Mouse (Mus musculus) CH12.LX (cell line): ENCODE results near the gene Gm45716. TPM values are rescaled to one million over a fixed set of nuclear protein-coding genes. Genes with fewer than 3 reads are reported as not detected.

Experiments used
- DNase-seq: peaks from one replicate; pipeline ENCODE4 v3.0.0-alpha.2; 2013; ENCODE audit errors: extremely low read depth
- H3K27ac ChIP-seq: 2 replicates; pipeline ENCODE4 v1.5.1; 2012; ENCODE audit warnings: low read depth, mild to moderate bottlenecking, control low read depth, moderate library complexity; ENCODE audit not compliant: insufficient read depth
- H3K27me3 ChIP-seq: replicated peaks from 2 replicates; pipeline ENCODE3; 2012; ENCODE audit warnings: inconsistent platforms
- H3K36me3 ChIP-seq, 2 experiments: replicated peaks in 1 of 2; 2 replicates each; pipeline versions ENCODE3 to v1.6.1; 2012; ENCODE audit warnings: inconsistent platforms in 1 of 2, low read length in 1 of 2, mild to moderate bottlenecking in 1 of 2, mixed read lengths in 1 of 2, moderate library complexity in 1 of 2; ENCODE audit not compliant: control insufficient read depth in 1 of 2, insufficient read depth in 1 of 2
- H3K4me1 ChIP-seq, 2 experiments: 2 replicates each; pipeline ENCODE4 v1.6.1; 2012; ENCODE audit warnings: inconsistent platforms in 1 of 2, moderate library complexity in 1 of 2; ENCODE audit not compliant: insufficient read depth in 2 of 2, control insufficient read depth in 1 of 2
- H3K4me2 ChIP-seq: 2 replicates; pipeline ENCODE4 v1.6.1; 2012; ENCODE audit warnings: low read depth, mild to moderate bottlenecking, control low read depth; ENCODE audit not compliant: poor library complexity, insufficient read depth, severe bottlenecking
- H3K4me3 ChIP-seq, 3 experiments: fragments of 150-350 bp in 1 of 3; sonication (generic) in 1 of 3; replicated peaks in 1 of 3; 2 replicates each; pipeline versions ENCODE3 to v1.5.1; 2011 to 2012; ENCODE audit warnings: low read depth in 2 of 3, low read length in 2 of 3, mild to moderate bottlenecking in 2 of 3, moderate library complexity in 2 of 3, control low read depth in 1 of 3, improper control_type of control experiment in 1 of 3, inconsistent platforms in 1 of 3, mixed read lengths in 1 of 3; ENCODE audit not compliant: poor library complexity in 1 of 3
- H3K79me2 ChIP-seq: replicated peaks from 2 replicates; pipeline ENCODE4 v1.6.1; 2012; ENCODE audit warnings: mild to moderate bottlenecking, moderate library complexity; ENCODE audit not compliant: control insufficient read depth, poor library complexity, insufficient read depth, severe bottlenecking; ENCODE audit errors: extremely low read depth
- H3K9ac ChIP-seq: 2 replicates; pipeline ENCODE4 v1.6.1; 2012; ENCODE audit warnings: low read depth, mild to moderate bottlenecking, control low read depth, moderate library complexity; ENCODE audit not compliant: insufficient read depth
- H3K9me3 ChIP-seq: replicated peaks from 2 replicates; pipeline ENCODE3; 2012; ENCODE audit warnings: low read length, inconsistent platforms, mixed read lengths
- BHLHE40 ChIP-seq: IDR thresholded peaks from 2 replicates; pipeline ENCODE4 v1.6.1; 2011; ENCODE audit warnings: mild to moderate bottlenecking, low read depth, low read length, improper control_type of control experiment
- CHD1 ChIP-seq: IDR thresholded peaks from 2 replicates; pipeline ENCODE4 v1.6.1; 2012; ENCODE audit warnings: low read depth, low read length, improper control_type of control experiment, inconsistent platforms
- ELF1 ChIP-seq: IDR thresholded peaks from 2 replicates; pipeline ENCODE4 v1.6.1; 2014; ENCODE audit warnings: low read depth, mild to moderate bottlenecking, inconsistent platforms, low read length, improper control_type of control experiment
- GABPA ChIP-seq: IDR thresholded peaks from 2 replicates; pipeline ENCODE4 v1.6.1; 2012; ENCODE audit warnings: low read depth, low read length, improper control_type of control experiment, inconsistent platforms; ENCODE audit not compliant: insufficient replicate concordance
- IRF4 ChIP-seq: IDR thresholded peaks from 2 replicates; pipeline ENCODE4 v1.6.1; 2014; ENCODE audit warnings: low read depth, mild to moderate bottlenecking, inconsistent platforms, low read length, improper control_type of control experiment
- JUN ChIP-seq: IDR thresholded peaks from 2 replicates; pipeline ENCODE4 v1.6.1; 2011; ENCODE audit warnings: low read depth, mild to moderate bottlenecking, low read length, improper control_type of control experiment, moderate library complexity; ENCODE audit not compliant: insufficient read depth
- JUND ChIP-seq: conservative IDR thresholded peaks from 2 replicates; pipeline ENCODE4 v1.6.1; 2011; ENCODE audit warnings: low read depth, low read length, improper control_type of control experiment
- KAT2A ChIP-seq: IDR thresholded peaks from 2 replicates; pipeline ENCODE4 v1.6.1; 2012; ENCODE audit warnings: low read length, improper control_type of control experiment, inconsistent platforms; ENCODE audit not compliant: insufficient replicate concordance
- MAX ChIP-seq: IDR thresholded peaks from 2 replicates; pipeline ENCODE4 v1.6.1; 2011; ENCODE audit warnings: low read length, improper control_type of control experiment
- MAZ ChIP-seq: IDR thresholded peaks from 2 replicates; pipeline ENCODE4 v1.6.1; 2012; ENCODE audit warnings: low read depth, mild to moderate bottlenecking, inconsistent platforms, low read length, improper control_type of control experiment, moderate library complexity
- MEF2A ChIP-seq: IDR thresholded peaks from 2 replicates; pipeline ENCODE4 v1.6.1; 2014; ENCODE audit warnings: low read depth, mild to moderate bottlenecking, inconsistent platforms, low read length, improper control_type of control experiment, borderline replicate concordance
- MXI1 ChIP-seq: IDR thresholded peaks from 2 replicates; pipeline ENCODE4 v1.6.1; 2011; ENCODE audit warnings: mild to moderate bottlenecking, low read depth, low read length, improper control_type of control experiment
- MYC ChIP-seq: IDR thresholded peaks from 2 replicates; pipeline ENCODE4 v1.6.1; 2011; ENCODE audit warnings: low read depth, mild to moderate bottlenecking, improper control_type of control experiment, low read length
- NELFE ChIP-seq: IDR thresholded peaks from 2 replicates; pipeline ENCODE4 v1.6.1; 2011; ENCODE audit warnings: low read depth, low read length, improper control_type of control experiment
- PAX5 ChIP-seq: IDR thresholded peaks from 2 replicates; pipeline ENCODE4 v1.6.1; 2012; ENCODE audit warnings: low read length, inconsistent platforms, mixed read lengths
- SMC3 ChIP-seq: IDR thresholded peaks from 2 replicates; pipeline ENCODE4 v1.6.1; 2011; ENCODE audit warnings: low read depth, low read length, improper control_type of control experiment
- ZMIZ1 ChIP-seq: IDR thresholded peaks from 2 replicates; pipeline ENCODE4 v1.6.1; 2012; ENCODE audit warnings: low read depth, mild to moderate bottlenecking, inconsistent platforms, low read length, improper control_type of control experiment
- ZNF384 ChIP-seq: IDR thresholded peaks from 2 replicates; pipeline ENCODE4 v1.6.1; 2012; ENCODE audit warnings: low read depth, low read length, improper control_type of control experiment, inconsistent platforms
- dilution Hi-C: fragments of 300-500 bp; cut with MboI; formaldehyde crosslinking; loops from 2 replicates; pipeline ENCODE4 v1.14.3; 2020; ENCODE audit warnings: low sequenced_read_pairs; ENCODE audit not compliant: extremely low pct_unique_long_range_greater_than_20kb, extremely low pct_ligation_motif_present
- in situ Hi-C: fragments of 300-500 bp; cut with MboI; formaldehyde crosslinking; loops from 3 replicates; pipeline ENCODE4 v1.14.3; 2019; ENCODE audit warnings: low sequenced_read_pairs, low pct_ligation_motif_present, low pct_unique_long_range_greater_than_20kb, mixed read lengths
- polyA plus RNA-seq: library from polyadenylated mRNA; unstranded; fragments of >175 nt; gene quantifications from 2 replicates; pipeline ENCODE4 v1.2.1, GENCODE M21; 2012; ENCODE audit warnings: low read depth; ENCODE audit not compliant: insufficient read length
- total RNA-seq, 2 experiments: library from RNA; depleted of rRNA; stranded (reverse); fragments of 300-350 nt in 1 of 2; fragments of >200 nt in 1 of 2; gene quantifications; 2 replicates each; pipeline ENCODE4 v1.2.3; 2012 to 2014

Gene Gm45716
- total RNA-seq (2012; rRNA removed) (3.0 and 4.4 TPM in 2 replicates), total RNA-seq (2014; rRNA removed) (9.4 and 9.9 TPM in 2 replicates), polyA plus RNA-seq (14.7 and 15.9 TPM in 2 replicates)

DNA sequence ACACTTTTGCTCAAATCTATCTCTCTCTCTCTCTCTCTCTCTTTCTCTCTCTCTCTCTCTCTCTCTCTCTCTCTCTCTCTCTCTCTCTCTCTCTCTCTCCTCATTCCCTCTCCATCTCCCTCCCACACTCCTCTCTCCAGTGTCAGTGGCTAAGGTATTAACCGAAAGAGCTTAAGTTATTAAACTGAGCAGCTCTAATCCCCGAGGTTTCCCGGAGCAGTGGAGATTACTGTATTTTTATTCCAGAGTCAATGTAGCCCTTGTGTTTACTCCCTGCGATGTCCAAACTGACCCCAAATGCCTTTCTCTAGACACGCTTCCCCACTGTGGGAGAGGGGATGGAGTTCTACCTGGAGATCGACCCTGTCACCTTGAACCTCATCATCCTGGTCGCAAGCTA is at the start of gene Gm45716:
TSS of gene Gm45716 (plus strand) at position 243 of the 400 bp plus-strand sequence.
- Histone ChIP-seq H3K4me3 (no peak within 1 kb of the TSS), H3K27me3 (no peaks in the 10 kb centered on the region), H3K4me1 (peaks cover 0 to 6% of the 10 kb centered on the region in 2 experiments; a peak in 2 of 4 replicates), H3K79me2 (no peaks in the 10 kb centered on the region), H3K36me3 (no peaks in the 10 kb centered on the region), H3K27ac (no peak within 1 kb of the TSS), H3K9ac (no peak within 1 kb of the TSS), H3K4me2 (no peak within 1 kb of the TSS), H3K9me3 (peaks cover 2% of the 10 kb centered on the region)
- DNase-seq: no peak
- dilution Hi-C loops: no loop called here
- TF ChIP-seq PAX5: no peak
- TF ChIP-seq IRF4: no peak
- TF ChIP-seq GABPA: no peak
- no peak for TF ChIP-seq ZMIZ1
- no peak for TF ChIP-seq MEF2A
- no peak for TF ChIP-seq KAT2A
- no peak for TF ChIP-seq MAZ
- no peak for TF ChIP-seq MYC
- no peak for TF ChIP-seq SMC3
- no peak for TF ChIP-seq ELF1
- TF ChIP-seq JUN: no peak
- TF ChIP-seq MXI1: no peak
- in situ Hi-C loops: no loop called here

GRCm38 (mm10) chr11:90142393-90142792 is 45.1 kb upstream of the Gm45716 start:
- no peak overlapping the region for H3K9ac ChIP-seq
- no peaks in the 10 kb centered on the region for H3K4me1 ChIP-seq
- TF ChIP-seq IRF4 (no peak), MAX (no peak), CHD1 (no peak), MXI1 (no peak), ELF1 (no peak), MYC (no peak), MAZ (no peak), KAT2A (no peak), BHLHE40 (no peak), NELFE (no peak), JUND (no peak), ZNF384 (no peak)
- no peak overlapping the region for H3K4me3 ChIP-seq
- peaks cover 11% of the 10 kb centered on the region for H3K27me3 ChIP-seq
- no peaks in the 10 kb centered on the region for H3K36me3 ChIP-seq
- no peak overlapping the region for H3K27ac ChIP-seq
- dilution Hi-C loops: no loop called here
- H3K9me3 ChIP-seq: no peaks in the 10 kb centered on the region
- in situ Hi-C loops: no loop called here
- H3K79me2 ChIP-seq: no peaks in the 10 kb centered on the region
- DNase-seq: no peak
- no peak overlapping the region for H3K4me2 ChIP-seq
